Mouse (Mus musculus) liver, embryonic 11.5 days (tissue): Measurements from ENCODE around the gene Atxn10. TPM values are rescaled to one million over a fixed set of nuclear protein-coding genes. Genes with fewer than 3 reads are reported as not detected.

Experiments used
- ATAC-seq: fragments of 200-750 bp; cut with Nextera tagmentation; replicated peaks from 2 replicates; pipeline ENCODE4 v1.8.0; 2017; ENCODE audit warnings: moderate number of reproducible peaks, mild to moderate bottlenecking, moderate TSS enrichment, moderate library complexity; ENCODE audit not compliant: low FRiP score
- DNase-seq: peaks from one replicate; pipeline ENCODE4 v3.0.0-alpha.2; 2017; ENCODE audit warnings: low spot score
- H3K27ac ChIP-seq: fragments of 300-500 bp; sonication (generic); 2 replicates; pipeline ENCODE4 v1.5.1; 2014; ENCODE audit warnings: mild to moderate bottlenecking, low read depth, low read length, control low read depth
- H3K27me3 ChIP-seq: fragments of 300-500 bp; sonication (generic); replicated peaks from 2 replicates; pipeline ENCODE4 v1.6.1; 2014; ENCODE audit warnings: low read length, mixed read lengths; ENCODE audit not compliant: control insufficient read depth, insufficient read depth
- H3K36me3 ChIP-seq: fragments of 300-500 bp; sonication (generic); 2 replicates; pipeline ENCODE4 v1.6.1; 2014; ENCODE audit warnings: mild to moderate bottlenecking, low read length, moderate library complexity, mixed read lengths; ENCODE audit not compliant: control insufficient read depth, insufficient read depth
- H3K4me1 ChIP-seq: fragments of 300-500 bp; sonication (generic); replicated peaks from 2 replicates; pipeline ENCODE4 v1.6.1; 2014; ENCODE audit warnings: low read length, mixed read lengths; ENCODE audit not compliant: control insufficient read depth, insufficient read depth
- H3K4me2 ChIP-seq: fragments of 300-500 bp; sonication (generic); 2 replicates; pipeline ENCODE4 v1.6.1; 2014; ENCODE audit warnings: mild to moderate bottlenecking, control low read depth, moderate library complexity
- H3K4me3 ChIP-seq: fragments of 300-500 bp; sonication (generic); 2 replicates; pipeline ENCODE4 v1.5.1; 2014; ENCODE audit warnings: low read depth, low read length, control low read depth
- H3K9ac ChIP-seq: fragments of 300-500 bp; sonication (generic); 2 replicates; pipeline ENCODE4 v1.6.1; 2014; ENCODE audit warnings: low read depth, low read length, control low read depth
- H3K9me3 ChIP-seq: fragments of 300-500 bp; sonication (generic); 2 replicates; pipeline ENCODE4 v1.6.1; 2016; ENCODE audit warnings: low read length, inconsistent platforms, mixed read lengths; ENCODE audit not compliant: control insufficient read depth
- WGBS: fragments of 180-500 bp; shearing (Covaris S2); extraction: QIAGEN DNeasy Blood & Tissue Kit; methylation state at CpG from one replicate; pipeline ENCODE4 v1.1.7; 2014; 5-methylcytosine and 5-hydroxymethylcytosine counted together
- polyA plus RNA-seq: library from polyadenylated mRNA; unstranded; fragments of >200 nt; fragmentation: Nextera tagmentation; extraction: Ambion mirVana; gene quantifications from 2 replicates; pipeline ENCODE4 v1.2.1, GENCODE M21; 2014

Atxn10 gene
- polyA plus RNA-seq, 1 experiment from 2014 or later: 196 TPM

GRCm38 (mm10) chr15:85503127-85503526 is 167.1 kb downstream of the Atxn10 start, which contains the start of gene 7530416G11Rik:
TSS of gene 7530416G11Rik (minus strand) at chr15:85503227.
- H3K36me3 ChIP-seq: no peaks in the 10 kb centered on the region
- H3K4me2 ChIP-seq: no peak within 1 kb of the TSS
- WGBS: 82% methylated on average over 8 of the region's 8 CpGs
- no peak for ATAC-seq
- H3K9ac ChIP-seq: no peak within 1 kb of the TSS
- no peak for DNase-seq
- no peaks in the 10 kb centered on the region for H3K9me3 ChIP-seq
- peaks cover 3% of the 10 kb centered on the region; the same call in 1 of the 2 replicates for H3K27me3 ChIP-seq
- no peak within 1 kb of the TSS for H3K27ac ChIP-seq
- H3K4me3 ChIP-seq: no peak within 1 kb of the TSS
- no peaks in the 10 kb centered on the region for H3K4me1 ChIP-seq

- Histone ChIP-seq H3K4me3 (no peak overlapping the region), H3K4me1 (no peaks in the 10 kb centered on the region), H3K4me2 (no peak overlapping the region), H3K27ac (no peak overlapping the region), H3K9ac (no peak overlapping the region), H3K36me3 (no peaks in the 10 kb centered on the region), H3K27me3 (no peaks in the 10 kb centered on the region), H3K9me3 (no peaks in the 10 kb centered on the region)
- ATAC-seq: no peak; the same call in 1 of the 2 replicates
- 63% methylated on average over 14 of the region's 14 CpGs for WGBS
- no peak for DNase-seq
These were observed 169.3 kb downstream of the Atxn10 start for GRCm38 (mm10) chr15:85505118-85505925.

- no peak overlapping the region for H3K4me2 ChIP-seq
- WGBS: 15% methylated on average over 1 of the region's 1 CpGs
- H3K9ac ChIP-seq: no peak overlapping the region
- ATAC-seq (no peak), DNase-seq (no peak)
- no peaks in the 10 kb centered on the region for H3K4me1 ChIP-seq
- no peak overlapping the region for H3K4me3 ChIP-seq
- no peaks in the 10 kb centered on the region for H3K36me3 ChIP-seq
- H3K27ac ChIP-seq: no peak overlapping the region
- H3K27me3 ChIP-seq: no peaks in the 10 kb centered on the region
- H3K9me3 ChIP-seq: no peaks in the 10 kb centered on the region
These were observed 170.6 kb downstream of the Atxn10 start for GRCm38 (mm10) chr15:85506680-85507079.

GRCm38 (mm10) chr15:85507370-85508014 is 171.4 kb downstream of the Atxn10 start:
- ATAC-seq (no peak), DNase-seq (no peak)
- Histone ChIP-seq H3K4me3 (no peak overlapping the region), H3K27ac (no peak overlapping the region), H3K9ac (no peak overlapping the region), H3K27me3 (no peaks in the 10 kb centered on the region), H3K4me2 (no peak overlapping the region), H3K9me3 (no peaks in the 10 kb centered on the region), H3K4me1 (no peaks in the 10 kb centered on the region), H3K36me3 (no peaks in the 10 kb centered on the region)
- 76% methylated on average over 32 of the region's 32 CpGs for WGBS

Other genes with a start within 250 kb of the Atxn10 start
- 0.04 and 0.06 TPM in 2 replicates for gene Smc1b, start 204.3 kb upstream of the Atxn10 start, polyA plus RNA-seq
- 0.15 and 0.25 TPM in 2 replicates for gene Ribc2, start 204.2 kb upstream of the Atxn10 start, polyA plus RNA-seq
- 57.6 and 60.2 TPM in 2 replicates for gene Fbln1, start 130.3 kb upstream of the Atxn10 start, polyA plus RNA-seq
- not detected in 2 replicates for gene 7530416G11Rik, start 167.0 kb downstream of the Atxn10 start, polyA plus RNA-seq
- gene Wnt7b, start 246.2 kb downstream of the Atxn10 start, polyA plus RNA-seq: 1.2 and 2.2 TPM in 2 replicates